Mouse (Mus musculus): ENCODE measurements at regions not wholly inside any gene's neighbourhood (a gene's known extent, or its start where the extent isn't known, plus 50 kb on each side); places are given as distances from the start of the nearest gene placed in this dataset.

GRCm38 (mm10) chr4:95105424-95105823 is 53.4 kb upstream of the Jun start:
- DNase-seq (ENCODE audit: extremely low spot score in 1 of 2, low spot score in 1 of 2) = peak in 1 of 2 experiments; percentile 59

GRCm38 (mm10) chr4:95105926-95106622 is 54.1 kb upstream of the Jun start:
- DNase-seq (ENCODE audit: extremely low spot score in 1 of 2, low spot score in 1 of 2) = peak in 1 of 2 experiments; percentile 26

- DNase-seq (ENCODE audit: extremely low spot score in 1 of 2, low spot score in 1 of 2) = no peak
Measured at GRCm38 (mm10) chr4:95106881-95107665, 55.1 kb upstream of the Jun start.

DNA sequence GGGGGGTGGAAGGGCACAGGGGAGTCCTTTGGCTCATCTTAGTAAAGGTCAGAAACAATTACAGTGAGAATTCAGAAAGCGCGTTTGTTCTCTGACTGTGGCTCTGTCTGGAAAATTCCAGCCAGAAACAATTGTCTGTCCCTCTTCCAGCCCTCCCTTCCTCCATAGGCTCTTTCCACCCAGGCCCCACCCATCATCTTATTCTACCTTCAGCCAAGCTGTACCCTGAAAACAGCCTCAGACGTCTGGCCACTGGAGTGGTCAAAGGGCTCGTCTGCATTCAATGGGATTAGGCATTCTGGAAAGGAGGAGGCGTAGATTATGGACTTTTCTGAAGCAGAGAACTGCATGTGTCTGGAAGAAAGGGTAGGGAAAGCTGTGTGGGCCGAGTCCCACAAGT is 56.8 kb upstream of the Jun start:
- DNase-seq (ENCODE audit: extremely low spot score in 1 of 2, low spot score in 1 of 2) = no peak

GRCm38 (mm10) chr4:95110828-95111227 is 58.8 kb upstream of the Jun start:
- no peak for DNase-seq (ENCODE audit: extremely low spot score in 1 of 2, low spot score in 1 of 2)

- DNase-seq (ENCODE audit: extremely low spot score in 1 of 2, low spot score in 1 of 2) = no peak
Measured at GRCm38 (mm10) chr4:95117158-95117681, 65.2 kb upstream of the Jun start.

DNA sequence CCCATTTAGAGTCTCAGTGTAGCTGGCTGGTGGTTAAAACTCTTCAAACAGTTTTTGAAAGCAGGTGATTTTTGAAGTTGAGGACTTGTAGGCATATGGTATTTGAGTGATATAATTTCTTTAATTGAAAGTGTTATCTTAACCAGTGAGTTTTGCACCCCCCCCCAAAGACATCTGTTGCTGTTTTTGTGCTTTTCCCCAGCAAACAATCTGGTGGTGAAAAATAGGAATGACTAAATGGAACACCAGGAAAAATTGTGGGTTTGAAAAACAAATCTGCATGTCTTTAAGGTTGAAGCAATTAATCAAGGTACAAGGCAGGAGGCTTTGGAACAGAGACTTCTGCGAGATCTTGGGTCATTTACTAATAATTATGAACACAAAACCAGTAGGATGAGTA is 68.9 kb upstream of the Jun start:
- no peak for DNase-seq (ENCODE audit: extremely low spot score in 1 of 2, low spot score in 1 of 2)

GRCm38 (mm10) chr4:95125346-95125745 is 73.3 kb upstream of the Jun start:
- no peak for DNase-seq (ENCODE audit: extremely low spot score in 1 of 2, low spot score in 1 of 2)

DNA sequence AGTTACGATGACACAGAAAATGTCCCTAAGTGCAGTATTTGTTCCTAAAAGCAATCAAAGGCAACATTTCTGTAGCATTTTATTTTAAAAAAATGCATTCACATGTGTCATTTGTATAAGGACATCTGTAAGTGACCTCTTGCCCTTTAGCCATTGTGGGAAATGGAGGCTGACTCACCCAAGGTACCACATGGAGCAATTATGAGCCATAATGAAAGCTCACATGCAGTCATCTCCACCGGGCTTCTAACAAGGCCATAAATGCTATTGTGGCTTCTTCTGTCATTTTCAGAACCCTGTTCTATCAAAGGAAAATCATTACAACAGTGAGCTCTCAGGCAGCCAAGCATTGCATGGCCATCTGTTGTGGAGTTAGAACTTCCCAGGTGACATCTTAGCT is 75.9 kb upstream of the Jun start:
- no peak for DNase-seq (ENCODE audit: extremely low spot score in 1 of 2, low spot score in 1 of 2)

- no peak for DNase-seq (ENCODE audit: extremely low spot score in 1 of 2, low spot score in 1 of 2)
Measured at GRCm38 (mm10) chr4:95133815-95134214, 81.8 kb upstream of the Jun start.

GRCm38 (mm10) chr4:95134611-95135010 is 82.6 kb upstream of the Jun start:
- DNase-seq (ENCODE audit: extremely low spot score in 1 of 2, low spot score in 1 of 2) = no peak

DNA sequence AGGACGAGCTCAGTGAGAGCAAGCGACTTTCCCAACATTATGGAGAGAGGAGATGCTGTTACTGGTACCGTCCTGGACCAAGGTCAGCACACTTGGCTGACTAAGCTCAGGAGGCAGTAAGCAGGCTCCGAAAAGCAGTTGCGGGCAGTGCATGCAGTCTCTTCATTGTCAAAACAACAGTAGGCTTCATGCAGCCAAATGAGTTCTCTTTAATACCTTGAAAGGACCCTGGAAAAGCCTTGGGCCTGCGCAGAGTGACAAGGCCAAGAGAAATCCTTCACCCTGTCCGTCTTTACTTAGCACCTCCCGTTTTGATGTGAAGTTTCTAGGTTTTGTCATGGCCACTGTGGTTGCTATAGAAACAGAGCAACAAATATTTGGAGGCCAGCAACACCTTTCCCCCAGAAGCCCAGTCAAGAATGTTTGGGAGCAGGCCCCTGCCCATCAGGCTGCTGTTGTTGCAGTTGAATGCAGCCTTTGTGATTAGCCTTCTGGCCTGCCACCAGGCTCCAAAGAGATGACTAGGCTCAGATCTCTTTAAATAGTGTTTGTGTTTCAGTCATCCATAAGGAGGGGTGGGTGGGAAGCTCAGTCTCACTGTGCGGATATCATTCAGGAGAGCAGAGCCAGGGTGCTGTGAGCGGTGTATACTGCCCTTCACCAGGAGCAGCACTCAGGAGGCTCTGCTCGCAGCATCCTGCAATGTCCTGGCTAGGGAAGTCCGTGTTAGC is 85.6 kb upstream of the Jun start:
- peak in 1 of 2 experiments; percentile 28 for DNase-seq (ENCODE audit: extremely low spot score in 1 of 2, low spot score in 1 of 2)

GRCm38 (mm10) chr4:95138676-95139075 is 86.7 kb upstream of the Jun start:
- no peak for DNase-seq (ENCODE audit: extremely low spot score in 1 of 2, low spot score in 1 of 2)

DNA sequence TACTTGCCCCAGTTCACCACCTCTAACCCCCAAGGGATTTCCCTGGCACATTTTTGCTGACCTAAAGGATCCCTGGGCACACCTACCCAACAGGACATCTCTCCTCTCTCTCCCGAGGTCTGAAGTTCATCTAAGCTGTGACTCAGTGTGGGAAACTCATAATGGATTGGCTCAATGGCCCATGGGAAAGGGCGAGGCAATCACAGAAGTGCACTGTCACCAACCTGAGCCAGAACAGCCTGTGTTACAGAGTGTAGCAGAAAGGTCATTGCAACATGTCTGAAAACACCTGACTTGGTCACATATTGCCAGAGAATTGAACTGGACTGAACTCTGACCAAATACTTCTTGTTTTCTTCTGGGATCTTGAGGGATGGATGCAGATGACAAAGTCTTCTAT is 89.2 kb upstream of the Jun start:
- DNase-seq (ENCODE audit: extremely low spot score in 1 of 2, low spot score in 1 of 2) = no peak

- DNase-seq (ENCODE audit: extremely low spot score in 1 of 2, low spot score in 1 of 2) = no peak
Measured at GRCm38 (mm10) chr4:95143130-95143529, 91.1 kb upstream of the Jun start.

GRCm38 (mm10) chr4:95143668-95144067 is 91.6 kb upstream of the Jun start:
- DNase-seq (ENCODE audit: extremely low spot score in 1 of 2, low spot score in 1 of 2) = no peak

DNA sequence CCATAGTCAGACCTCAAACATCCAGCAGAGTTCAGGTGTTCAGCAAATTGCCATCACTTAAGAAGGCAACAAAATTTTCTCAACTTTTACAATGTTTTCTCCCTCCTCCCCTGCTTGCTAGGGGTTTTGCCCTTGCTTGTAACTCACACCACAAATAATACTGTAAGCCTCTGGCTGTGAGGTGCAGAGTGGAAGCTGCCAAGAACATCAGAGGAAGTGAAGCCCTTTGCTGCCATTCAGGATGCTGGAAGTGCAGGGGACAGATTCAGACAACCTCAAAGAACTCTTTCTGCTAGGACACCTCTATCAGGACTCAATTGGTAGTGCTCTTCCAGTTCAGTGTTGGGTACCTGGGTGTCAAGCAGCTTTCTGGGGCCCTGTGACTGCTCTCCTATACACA is 92.4 kb upstream of the Jun start:
- DNase-seq (ENCODE audit: extremely low spot score in 1 of 2, low spot score in 1 of 2) = no peak

GRCm38 (mm10) chr4:95146268-95146667 is 94.2 kb upstream of the Jun start:
- no peak for DNase-seq (ENCODE audit: extremely low spot score in 1 of 2, low spot score in 1 of 2)

DNA sequence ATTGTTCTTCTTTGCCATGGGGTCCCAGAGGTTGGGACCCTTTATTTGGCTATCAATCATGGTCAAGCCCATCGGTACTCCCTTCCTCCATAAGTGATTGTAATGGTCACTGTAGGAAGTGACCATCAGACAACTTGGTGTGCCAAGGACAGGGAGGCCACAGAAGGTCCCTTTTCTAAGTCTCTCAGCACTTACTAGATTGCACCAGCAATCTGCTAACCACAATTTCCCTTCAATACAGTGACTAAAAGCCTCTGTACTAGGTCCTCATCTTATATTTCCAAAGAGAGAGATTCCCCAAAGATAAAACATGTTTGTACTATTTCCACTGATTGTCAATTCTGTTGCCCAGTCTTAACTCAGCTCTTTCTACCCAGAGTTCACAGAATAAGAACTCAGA is 96.6 kb upstream of the Jun start:
- DNase-seq (ENCODE audit: extremely low spot score in 1 of 2, low spot score in 1 of 2) = no peak

DNA sequence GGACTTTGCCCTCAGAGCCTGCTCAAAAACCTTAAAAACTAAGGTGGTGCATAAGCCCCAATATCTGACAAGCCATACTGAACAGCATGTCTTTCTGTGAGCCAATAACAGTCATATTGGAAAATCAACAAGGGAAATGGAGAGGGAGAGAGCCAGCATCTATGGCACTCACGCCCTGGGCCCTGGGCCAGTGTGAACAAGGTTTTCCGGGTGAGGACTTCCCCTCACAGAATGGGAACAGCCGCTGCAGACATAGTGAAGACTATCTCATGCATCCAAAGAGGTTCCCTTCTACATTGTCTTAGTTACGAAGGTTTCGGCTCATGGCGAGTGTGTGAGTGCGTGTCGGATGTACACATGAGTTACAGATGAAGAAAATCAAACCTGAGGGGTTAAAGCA is 99.7 kb upstream of the Jun start:
- DNase-seq (ENCODE audit: extremely low spot score in 1 of 2, low spot score in 1 of 2) = no peak

GRCm38 (mm10) chr4:95152431-95153115 is 100.6 kb upstream of the Jun start:
- DNase-seq (ENCODE audit: extremely low spot score in 1 of 2, low spot score in 1 of 2) = no peak

Data from frontal cortex, adult 2 months (tissue).